Mouse (Mus musculus) embryonic facial prominence, embryonic 11.5 days (tissue): ENCODE measurements at regions not wholly inside any gene's neighbourhood (a gene's known extent, or its start where the extent isn't known, plus 50 kb on each side); places are given as distances from the start of the nearest gene placed in this dataset.

ENCODE experiments used
- ATAC-seq: fragments of 200-750 bp; cut with Nextera tagmentation; replicated peaks from 2 replicates; pipeline ENCODE4 v1.8.0; 2017; ENCODE audit warnings: low read depth; ENCODE audit not compliant: insufficient number of reproducible peaks, low FRiP score, low TSS enrichment
- DNase-seq: peaks from one replicate; pipeline ENCODE4 v3.0.0-alpha.2; 2015; ENCODE audit warnings: low spot score
- H3K27ac ChIP-seq: fragments of 300-500 bp; sonication (generic); replicated peaks from 2 replicates; pipeline ENCODE4 v1.5.1; 2014; ENCODE audit warnings: mild to moderate bottlenecking, low read depth, low read length, control low read depth
- H3K27me3 ChIP-seq: fragments of 300-500 bp; sonication (generic); 2 replicates; pipeline ENCODE4 v1.6.1; 2014; ENCODE audit warnings: mild to moderate bottlenecking, low read length, moderate library complexity, mixed read lengths; ENCODE audit not compliant: control insufficient read depth, insufficient read depth
- H3K36me3 ChIP-seq: fragments of 300-500 bp; sonication (generic); replicated peaks from 2 replicates; pipeline ENCODE4 v1.6.1; 2014; ENCODE audit warnings: low read depth, mild to moderate bottlenecking, low read length, moderate library complexity, mixed read lengths; ENCODE audit not compliant: control insufficient read depth, insufficient read depth
- H3K4me1 ChIP-seq: fragments of 300-500 bp; sonication (generic); 2 replicates; pipeline ENCODE4 v1.6.1; 2014; ENCODE audit warnings: low read length, mixed read lengths; ENCODE audit not compliant: control insufficient read depth, insufficient read depth
- H3K4me2 ChIP-seq: fragments of 300-500 bp; sonication (generic); 2 replicates; pipeline ENCODE4 v1.6.1; 2014; ENCODE audit warnings: low read depth, mild to moderate bottlenecking, control low read depth, low read length, moderate library complexity
- H3K4me3 ChIP-seq: fragments of 300-500 bp; sonication (generic); 2 replicates; pipeline ENCODE4 v1.5.1; 2014; ENCODE audit warnings: low read depth, low read length, control low read depth
- H3K9ac ChIP-seq: fragments of 300-500 bp; sonication (generic); replicated peaks from 2 replicates; pipeline ENCODE4 v1.6.1; 2014; ENCODE audit warnings: mild to moderate bottlenecking, control low read depth, low read length
- H3K9me3 ChIP-seq: fragments of 300-500 bp; sonication (generic); replicated peaks from 2 replicates; pipeline ENCODE4 v1.6.1; 2016; ENCODE audit warnings: mild to moderate bottlenecking, low read length, inconsistent platforms, mixed read lengths; ENCODE audit not compliant: control insufficient read depth
- WGBS: fragments of 180-500 bp; shearing (Covaris S2); extraction: QIAGEN DNeasy Blood & Tissue Kit; methylation state at CpG from one replicate; pipeline ENCODE4 v1.1.7; 2014; 5-methylcytosine and 5-hydroxymethylcytosine counted together

- WGBS, result 66% methylated on average over 2 of the region's 2 CpGs
- Histone ChIP-seq H3K9ac (no peak overlapping the region), H3K4me3 (no peak overlapping the region), H3K27ac (no peak overlapping the region), H3K9me3 (no peaks in the 10 kb centered on the region), H3K4me2 (no peak overlapping the region), H3K27me3 (no peaks in the 10 kb centered on the region), H3K4me1 (no peaks in the 10 kb centered on the region), H3K36me3 (no peaks in the 10 kb centered on the region)
- DNase-seq (no peak), ATAC-seq (no peak)
Measured at GRCm38 (mm10) chr14:85965139-85965538, 1175.9 kb downstream of the Diaph3 start.

- DNase-seq (no peak), ATAC-seq (no peak)
- H3K4me1 ChIP-seq, result no peaks in the 10 kb centered on the region
- no peaks in the 10 kb centered on the region for H3K9me3 ChIP-seq
- H3K4me3 ChIP-seq, result no peak overlapping the region
- 75% methylated on average over 3 of the region's 3 CpGs for WGBS
- no peaks in the 10 kb centered on the region for H3K27me3 ChIP-seq
- no peak overlapping the region for H3K9ac ChIP-seq
- H3K4me2 ChIP-seq, result no peak overlapping the region
- H3K27ac ChIP-seq, result no peak overlapping the region
- H3K36me3 ChIP-seq, result no peaks in the 10 kb centered on the region
Measured at GRCm38 (mm10) chr14:85945707-85946313, 1195.2 kb downstream of the Diaph3 start.

- no peaks in the 10 kb centered on the region for H3K36me3 ChIP-seq
- H3K27me3 ChIP-seq, result no peaks in the 10 kb centered on the region
- H3K4me2 ChIP-seq, result no peak overlapping the region
- 78% methylated on average over 4 of the region's 4 CpGs for WGBS
- H3K4me3 ChIP-seq, result no peak overlapping the region
- H3K9ac ChIP-seq, result no peak overlapping the region
- DNase-seq (no peak), ATAC-seq (no peak)
- H3K9me3 ChIP-seq, result no peaks in the 10 kb centered on the region
- H3K4me1 ChIP-seq, result no peaks in the 10 kb centered on the region
- no peak overlapping the region for H3K27ac ChIP-seq
Measured at GRCm38 (mm10) chr14:85942792-85943191, 1198.2 kb downstream of the Diaph3 start.

GRCm38 (mm10) chr14:85940585-85940984 is 1200.5 kb downstream of the Diaph3 start:
- Histone ChIP-seq H3K4me1 (no peaks in the 10 kb centered on the region), H3K4me3 (no peak overlapping the region), H3K9me3 (no peaks in the 10 kb centered on the region), H3K27ac (no peak overlapping the region), H3K36me3 (no peaks in the 10 kb centered on the region), H3K27me3 (no peaks in the 10 kb centered on the region), H3K9ac (no peak overlapping the region), H3K4me2 (no peak overlapping the region)
- DNase-seq (no peak), ATAC-seq (no peak)
- 89% methylated on average over 1 of the region's 1 CpGs for WGBS

GRCm38 (mm10) chr14:85935091-85935490 is 1205.9 kb downstream of the Diaph3 start:
- Histone ChIP-seq H3K9ac (no peak overlapping the region), H3K9me3 (no peaks in the 10 kb centered on the region), H3K36me3 (no peaks in the 10 kb centered on the region), H3K4me3 (no peak overlapping the region), H3K4me1 (no peaks in the 10 kb centered on the region), H3K4me2 (no peak overlapping the region), H3K27me3 (no peaks in the 10 kb centered on the region), H3K27ac (no peak overlapping the region)
- ATAC-seq, result no peak
- no peak for DNase-seq
- WGBS, result 86% methylated on average over 2 of the region's 2 CpGs

GRCm38 (mm10) chr14:85930387-85930786 is 1210.6 kb downstream of the Diaph3 start:
- no peak for DNase-seq
- H3K36me3 ChIP-seq, result no peaks in the 10 kb centered on the region
- WGBS, result 53% methylated on average over 5 of the region's 5 CpGs
- ATAC-seq, result no peak
- no peak overlapping the region for H3K9ac ChIP-seq
- no peaks in the 10 kb centered on the region for H3K27me3 ChIP-seq
- no peak overlapping the region for H3K4me2 ChIP-seq
- H3K27ac ChIP-seq, result no peak overlapping the region
- no peaks in the 10 kb centered on the region for H3K9me3 ChIP-seq
- H3K4me1 ChIP-seq, result no peaks in the 10 kb centered on the region
- H3K4me3 ChIP-seq, result no peak overlapping the region

GRCm38 (mm10) chr14:85918894-85919293 is 1222.1 kb downstream of the Diaph3 start:
- Histone ChIP-seq H3K4me2 (no peak overlapping the region), H3K4me3 (no peak overlapping the region), H3K9me3 (no peaks in the 10 kb centered on the region), H3K4me1 (no peaks in the 10 kb centered on the region), H3K27ac (no peak overlapping the region), H3K27me3 (no peaks in the 10 kb centered on the region), H3K9ac (no peak overlapping the region), H3K36me3 (no peaks in the 10 kb centered on the region)
- ATAC-seq, result no peak
- 73% methylated on average over 4 of the region's 4 CpGs for WGBS
- no peak for DNase-seq

- Histone ChIP-seq H3K4me2 (no peak overlapping the region), H3K27me3 (no peaks in the 10 kb centered on the region), H3K27ac (no peak overlapping the region), H3K4me1 (no peaks in the 10 kb centered on the region), H3K4me3 (no peak overlapping the region), H3K36me3 (no peaks in the 10 kb centered on the region), H3K9me3 (no peaks in the 10 kb centered on the region), H3K9ac (no peak overlapping the region)
- WGBS, result 76% methylated on average over 2 of the region's 2 CpGs
- ATAC-seq (no peak), DNase-seq (no peak)
Measured at GRCm38 (mm10) chr14:85915761-85916160, 1225.3 kb downstream of the Diaph3 start.
